Mouse (Mus musculus): ENCODE results near the gene Insc. TPM values are rescaled to one million over a fixed set of nuclear protein-coding genes. Genes with fewer than 3 reads are reported as not detected.

Insc gene
- total and polyA plus RNA-seq, 2 experiments from 2014 or later = 1.8 to 2.2 TPM

- Histone ChIP-seq H3K27me3 (ENCODE audit: insufficient read depth, low read length) (no peaks in the 10 kb centered on the region), H3K27ac (ENCODE audit: low read depth, low read length) (no peak overlapping the region), H3K4me3 (ENCODE audit: low read depth, low read length) (no peak overlapping the region), H3K4me2 (ENCODE audit: low read depth) (no peak overlapping the region), H3K9ac (no peak overlapping the region), H3K4me1 (ENCODE audit: insufficient read depth) (no peaks in the 10 kb centered on the region), H3K36me3 (ENCODE audit: insufficient read depth) (no peaks in the 10 kb centered on the region), H3K9me3 (ENCODE audit: low read length) (no peaks in the 10 kb centered on the region)
- no peak for DNase-seq
- TF ChIP-seq CTCF (IDR thresholded peaks at IDR 0.05; ENCODE audit: low read depth) = no peak
- no peak for ATAC-seq
- whole genome bisulfite sequencing = 78% methylated on average over 2 of the region's 2 CpGs
These were observed 19.2 kb downstream of the Insc start for GRCm38 (mm10) chr7:114762660-114763059.

GRCm38 (mm10) chr7:114765273-114765672 is 21.8 kb downstream of the Insc start:
- ATAC-seq (no peak), DNase-seq (no peak)
- H3K9me3 ChIP-seq (ENCODE audit: low read length) = no peaks in the 10 kb centered on the region
- TF ChIP-seq CTCF (IDR thresholded peaks at IDR 0.05; ENCODE audit: low read depth) = no peak
- H3K9ac ChIP-seq = no peak overlapping the region
- no peaks in the 10 kb centered on the region for H3K4me1 ChIP-seq (ENCODE audit: insufficient read depth)
- H3K36me3 ChIP-seq (ENCODE audit: insufficient read depth) = no peaks in the 10 kb centered on the region
- H3K4me3 ChIP-seq (ENCODE audit: low read depth, low read length) = no peak overlapping the region
- H3K27ac ChIP-seq (ENCODE audit: low read depth, low read length) = no peak overlapping the region
- no peaks in the 10 kb centered on the region for H3K27me3 ChIP-seq (ENCODE audit: insufficient read depth, low read length)
- WGBS = 93% methylated on average over 3 of the region's 3 CpGs
- no peak overlapping the region for H3K4me2 ChIP-seq (ENCODE audit: low read depth)

- no peaks in the 10 kb centered on the region for H3K9me3 ChIP-seq (ENCODE audit: low read length)
- H3K4me2 ChIP-seq (ENCODE audit: low read depth) = no peak overlapping the region
- H3K36me3 ChIP-seq (ENCODE audit: insufficient read depth) = no peaks in the 10 kb centered on the region
- ATAC-seq = no peak
- no peaks in the 10 kb centered on the region for H3K4me1 ChIP-seq (ENCODE audit: insufficient read depth)
- H3K27ac ChIP-seq (ENCODE audit: low read depth, low read length) = no peak overlapping the region
- H3K27me3 ChIP-seq (ENCODE audit: insufficient read depth, low read length) = no peaks in the 10 kb centered on the region
- H3K4me3 ChIP-seq (ENCODE audit: low read depth, low read length) = no peak overlapping the region
- TF ChIP-seq CTCF (IDR thresholded peaks at IDR 0.05; ENCODE audit: low read depth) = no peak
- 90% methylated on average over 3 of the region's 3 CpGs for WGBS
- H3K9ac ChIP-seq = no peak overlapping the region
- DNase-seq = no peak
These were observed 23.0 kb downstream of the Insc start for GRCm38 (mm10) chr7:114766523-114766922.

GRCm38 (mm10) chr7:114768516-114768915 is 25.0 kb downstream of the Insc start:
- Histone ChIP-seq H3K27ac (ENCODE audit: low read depth, low read length) (no peak overlapping the region), H3K9ac (no peak overlapping the region), H3K4me3 (ENCODE audit: low read depth, low read length) (no peak overlapping the region), H3K9me3 (ENCODE audit: low read length) (no peaks in the 10 kb centered on the region), H3K27me3 (ENCODE audit: insufficient read depth, low read length) (no peaks in the 10 kb centered on the region), H3K4me1 (ENCODE audit: insufficient read depth) (no peaks in the 10 kb centered on the region), H3K4me2 (ENCODE audit: low read depth) (no peak overlapping the region), H3K36me3 (ENCODE audit: insufficient read depth) (no peaks in the 10 kb centered on the region)
- ATAC-seq (no peak), DNase-seq (no peak)
- TF ChIP-seq CTCF (IDR thresholded peaks at IDR 0.05; ENCODE audit: low read depth) = no peak
- WGBS = 91% methylated on average over 5 of the region's 5 CpGs

GRCm38 (mm10) chr7:114769041-114769440 is 25.5 kb downstream of the Insc start:
- DNase-seq = no peak
- WGBS = 89% methylated on average over 4 of the region's 4 CpGs
- H3K27me3 ChIP-seq (ENCODE audit: insufficient read depth, low read length) = no peaks in the 10 kb centered on the region

GRCm38 (mm10) chr7:114770586-114770985 is 27.1 kb downstream of the Insc start:
- Histone ChIP-seq H3K4me2 (ENCODE audit: low read depth) (no peak overlapping the region), H3K4me1 (ENCODE audit: insufficient read depth) (no peaks in the 10 kb centered on the region), H3K9me3 (ENCODE audit: low read length) (no peaks in the 10 kb centered on the region), H3K36me3 (ENCODE audit: insufficient read depth) (no peaks in the 10 kb centered on the region), H3K9ac (no peak overlapping the region), H3K4me3 (ENCODE audit: low read depth, low read length) (no peak overlapping the region), H3K27ac (ENCODE audit: low read depth, low read length) (no peak overlapping the region), H3K27me3 (ENCODE audit: insufficient read depth, low read length) (no peaks in the 10 kb centered on the region)
- no peak for TF ChIP-seq CTCF (IDR thresholded peaks at IDR 0.05; ENCODE audit: low read depth)
- DNase-seq = no peak
- 90% methylated on average over 3 of the region's 3 CpGs for WGBS
- ATAC-seq = no peak

More at GRCm38 (mm10) chr7:114769041-114769440, 25.5 kb downstream of the Insc start:
- Histone ChIP-seq H3K4me3 (ENCODE audit: low read depth, low read length) (no peak overlapping the region), H3K36me3 (ENCODE audit: insufficient read depth) (no peaks in the 10 kb centered on the region), H3K4me1 (ENCODE audit: insufficient read depth) (no peaks in the 10 kb centered on the region), H3K9ac (no peak overlapping the region), H3K27ac (ENCODE audit: low read depth, low read length) (no peak overlapping the region), H3K4me2 (ENCODE audit: low read depth) (no peak overlapping the region), H3K9me3 (ENCODE audit: low read length) (no peaks in the 10 kb centered on the region)
- ATAC-seq = no peak
- no peak for TF ChIP-seq CTCF (IDR thresholded peaks at IDR 0.05; ENCODE audit: low read depth)

GRCm38 (mm10) chr7:114771801-114772200 is 28.3 kb downstream of the Insc start:
- WGBS = 85% methylated on average over 7 of the region's 7 CpGs
- DNase-seq (no peak), ATAC-seq (no peak)
- no peak overlapping the region for H3K27ac ChIP-seq (ENCODE audit: low read depth, low read length)
- H3K4me2 ChIP-seq (ENCODE audit: low read depth) = no peak overlapping the region
- H3K36me3 ChIP-seq (ENCODE audit: insufficient read depth) = no peaks in the 10 kb centered on the region
- no peaks in the 10 kb centered on the region for H3K9me3 ChIP-seq (ENCODE audit: low read length)
- no peaks in the 10 kb centered on the region for H3K27me3 ChIP-seq (ENCODE audit: insufficient read depth, low read length)
- no peaks in the 10 kb centered on the region for H3K4me1 ChIP-seq (ENCODE audit: insufficient read depth)
- no peak for TF ChIP-seq CTCF (IDR thresholded peaks at IDR 0.05; ENCODE audit: low read depth)
- H3K4me3 ChIP-seq (ENCODE audit: low read depth, low read length) = no peak overlapping the region
- no peak overlapping the region for H3K9ac ChIP-seq

- ATAC-seq (no peak), DNase-seq (no peak)
- no peak overlapping the region for H3K9ac ChIP-seq
- WGBS = 63% methylated on average over 4 of the region's 4 CpGs
- no peak overlapping the region for H3K4me2 ChIP-seq (ENCODE audit: low read depth)
- no peak overlapping the region for H3K4me3 ChIP-seq (ENCODE audit: low read depth, low read length)
- H3K27ac ChIP-seq (ENCODE audit: low read depth, low read length) = no peak overlapping the region
- no peaks in the 10 kb centered on the region for H3K27me3 ChIP-seq (ENCODE audit: insufficient read depth, low read length)
- no peaks in the 10 kb centered on the region for H3K4me1 ChIP-seq (ENCODE audit: insufficient read depth)
- no peaks in the 10 kb centered on the region for H3K9me3 ChIP-seq (ENCODE audit: low read length)
- TF ChIP-seq CTCF (IDR thresholded peaks at IDR 0.05; ENCODE audit: low read depth) = no peak
- no peaks in the 10 kb centered on the region for H3K36me3 ChIP-seq (ENCODE audit: insufficient read depth)
These were observed 30.3 kb downstream of the Insc start for GRCm38 (mm10) chr7:114773781-114774180.

All from forebrain, postnatal 0 days (tissue).